Mouse (Mus musculus): Measurements from ENCODE around the gene Psd. TPM values are rescaled to one million over a fixed set of nuclear protein-coding genes. Genes with fewer than 3 reads are reported as not detected.

Psd gene
- total and polyA plus RNA-seq, 2 experiments from 2014 or later = 179 to 471 TPM

GRCm38 (mm10) chr19:46321101-46321943, 5.6 kb downstream of the Psd start:
- ATAC-seq (ENCODE audit: low FRiP score) (peak; percentile 21; the same call in 1 of the 2 replicates), DNase-seq (ENCODE audit: low spot score) (peak; percentile 76)
- Histone ChIP-seq H3K4me3 (ENCODE audit: low read depth, low read length) (no peak overlapping the region), H3K27me3 (ENCODE audit: insufficient read depth, low read length) (no peaks in the 10 kb centered on the region), H3K9ac (replicated peaks; ENCODE audit: low read length, poor library complexity, severe bottlenecking) (peak overlapping the region; percentile 39; the same call in 1 of the 2 replicates), H3K27ac (ENCODE audit: low read depth, low read length) (peak overlapping the region; percentile 63), H3K4me1 (ENCODE audit: insufficient read depth, low read length) (peaks cover 40% of the 10 kb centered on the region), H3K36me3 (ENCODE audit: insufficient read depth, low read length) (0 out of 2 replicates have a peak, but pooled peaks cover 3% of the 10 kb centered on the region), H3K4me2 (ENCODE audit: low read depth, low read length, poor library complexity, severe bottlenecking) (peak overlapping the region; percentile 35), H3K9me3 (ENCODE audit: low read length) (no peaks in the 10 kb centered on the region)
- no peak for TF ChIP-seq CTCF (IDR thresholded peaks at IDR 0.05)
- WGBS = 23% methylated on average over 6 of the region's 6 CpGs

- no peak for ATAC-seq (ENCODE audit: low FRiP score)
- no peak for TF ChIP-seq CTCF (IDR thresholded peaks at IDR 0.05)
- H3K9me3 ChIP-seq (ENCODE audit: low read length) = no peaks in the 10 kb centered on the region
- DNase-seq (ENCODE audit: low spot score) = no peak
- no peak overlapping the region for H3K4me2 ChIP-seq (ENCODE audit: low read depth, low read length, poor library complexity, severe bottlenecking)
- WGBS = 84% methylated on average over 8 of the region's 8 CpGs
- 0 out of 2 replicates have a peak overlapping the region, but pooled peaks have one; percentile 62 for H3K27ac ChIP-seq (ENCODE audit: low read depth, low read length)
- no peak overlapping the region for H3K9ac ChIP-seq (replicated peaks; ENCODE audit: low read length, poor library complexity, severe bottlenecking)
- 0 out of 2 replicates have a peak, but pooled peaks cover 3% of the 10 kb centered on the region for H3K36me3 ChIP-seq (ENCODE audit: insufficient read depth, low read length)
- no peaks in the 10 kb centered on the region for H3K27me3 ChIP-seq (ENCODE audit: insufficient read depth, low read length)
- H3K4me3 ChIP-seq (ENCODE audit: low read depth, low read length) = no peak overlapping the region
- peaks cover 43% of the 10 kb centered on the region for H3K4me1 ChIP-seq (ENCODE audit: insufficient read depth, low read length)
These were observed 6.7 kb downstream of the Psd start for GRCm38 (mm10) chr19:46320076-46320785.

- peak; percentile 39; the same call in 1 of the 2 replicates for ATAC-seq (ENCODE audit: low FRiP score)
- peak overlapping the region; percentile 62 for H3K27ac ChIP-seq (ENCODE audit: low read depth, low read length)
- 12% methylated on average over 16 of the region's 16 CpGs for WGBS
- peaks cover 16% of the 10 kb centered on the region for H3K36me3 ChIP-seq (ENCODE audit: insufficient read depth, low read length)
- 0 out of 2 replicates have a peak overlapping the region, but pooled peaks have one; percentile 19 for H3K9ac ChIP-seq (replicated peaks; ENCODE audit: low read length, poor library complexity, severe bottlenecking)
- H3K9me3 ChIP-seq (ENCODE audit: low read length) = no peaks in the 10 kb centered on the region
- DNase-seq (ENCODE audit: low spot score) = peak; percentile 87
- peaks cover 4% of the 10 kb centered on the region; the same call in 1 of the 2 replicates for H3K27me3 ChIP-seq (ENCODE audit: insufficient read depth, low read length)
- TF ChIP-seq CTCF (IDR thresholded peaks at IDR 0.05) = no peak
- peak overlapping the region; percentile 75 for H3K4me3 ChIP-seq (ENCODE audit: low read depth, low read length)
- H3K4me2 ChIP-seq (ENCODE audit: low read depth, low read length, poor library complexity, severe bottlenecking) = peak overlapping the region; percentile 83
- peaks cover 33% of the 10 kb centered on the region for H3K4me1 ChIP-seq (ENCODE audit: insufficient read depth, low read length)
These were observed 8.2 kb downstream of the Psd start for GRCm38 (mm10) chr19:46318586-46319378.

- ATAC-seq (ENCODE audit: low FRiP score) (peak; percentile 32), DNase-seq (ENCODE audit: low spot score) (peak; percentile 41)
- no peaks in the 10 kb centered on the region for H3K9me3 ChIP-seq (ENCODE audit: low read length)
- peaks cover 31% of the 10 kb centered on the region for H3K4me1 ChIP-seq (ENCODE audit: insufficient read depth, low read length)
- peak overlapping the region; percentile 83 for H3K4me2 ChIP-seq (ENCODE audit: low read depth, low read length, poor library complexity, severe bottlenecking)
- peak overlapping the region; percentile 73 for H3K27ac ChIP-seq (ENCODE audit: low read depth, low read length)
- 2% methylated on average over 22 of the region's 42 CpGs for WGBS
- TF ChIP-seq CTCF (IDR thresholded peaks at IDR 0.05) = no peak
- peak overlapping the region; percentile 75 for H3K4me3 ChIP-seq (ENCODE audit: low read depth, low read length)
- H3K27me3 ChIP-seq (ENCODE audit: insufficient read depth, low read length) = peaks cover 4% of the 10 kb centered on the region; the same call in 1 of the 2 replicates
- H3K9ac ChIP-seq (replicated peaks; ENCODE audit: low read length, poor library complexity, severe bottlenecking) = peak overlapping the region; percentile 77
- peaks cover 23% of the 10 kb centered on the region for H3K36me3 ChIP-seq (ENCODE audit: insufficient read depth, low read length)
These were observed 8.9 kb downstream of the Psd start for GRCm38 (mm10) chr19:46318031-46318471.

GRCm38 (mm10) chr19:46317546-46317885, 9.4 kb downstream of the Psd start:
- Histone ChIP-seq H3K4me2 (ENCODE audit: low read depth, low read length, poor library complexity, severe bottlenecking) (peak overlapping the region; percentile 83), H3K9me3 (ENCODE audit: low read length) (no peaks in the 10 kb centered on the region), H3K27me3 (ENCODE audit: insufficient read depth, low read length) (peaks cover 4% of the 10 kb centered on the region; the same call in 1 of the 2 replicates), H3K4me3 (ENCODE audit: low read depth, low read length) (peak overlapping the region; percentile 75), H3K4me1 (ENCODE audit: insufficient read depth, low read length) (peaks cover 27% of the 10 kb centered on the region), H3K27ac (ENCODE audit: low read depth, low read length) (peak overlapping the region; percentile 73), H3K9ac (replicated peaks; ENCODE audit: low read length, poor library complexity, severe bottlenecking) (peak overlapping the region; percentile 77), H3K36me3 (ENCODE audit: insufficient read depth, low read length) (peaks cover 26% of the 10 kb centered on the region)
- TF ChIP-seq CTCF (IDR thresholded peaks at IDR 0.05) = no peak
- 1% methylated on average over 44 of the region's 48 CpGs for WGBS
- DNase-seq (ENCODE audit: low spot score) (no peak), ATAC-seq (ENCODE audit: low FRiP score) (peak; percentile 52)

Data from midbrain, postnatal 0 days (tissue).